Mouse (Mus musculus): ENCODE data around the gene Stbd1.

The Stbd1 gene

DNA sequence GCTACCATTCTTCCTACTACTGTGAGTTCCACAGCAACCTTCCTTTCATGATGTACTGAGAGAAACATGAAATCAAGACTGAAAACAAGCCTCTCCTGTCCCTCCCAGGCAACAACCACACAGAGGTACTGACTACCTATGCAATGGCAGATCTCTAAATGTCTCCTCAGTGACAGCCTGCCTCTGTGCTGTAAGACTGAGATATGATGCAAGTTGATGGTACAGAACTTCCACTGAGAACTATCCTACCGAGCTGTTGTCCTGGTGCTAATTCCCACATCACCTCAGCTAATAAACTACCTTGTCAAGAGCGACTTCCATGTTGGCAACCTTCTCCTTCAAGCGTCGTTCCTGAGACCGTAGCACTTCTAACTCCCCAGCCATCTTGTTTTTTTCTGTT lies 33.0 kb downstream of the Stbd1 start:
- DNase-seq (ENCODE audit: inconsistent age in 2 of 2, low spot score in 1 of 2), result no peak

DNA sequence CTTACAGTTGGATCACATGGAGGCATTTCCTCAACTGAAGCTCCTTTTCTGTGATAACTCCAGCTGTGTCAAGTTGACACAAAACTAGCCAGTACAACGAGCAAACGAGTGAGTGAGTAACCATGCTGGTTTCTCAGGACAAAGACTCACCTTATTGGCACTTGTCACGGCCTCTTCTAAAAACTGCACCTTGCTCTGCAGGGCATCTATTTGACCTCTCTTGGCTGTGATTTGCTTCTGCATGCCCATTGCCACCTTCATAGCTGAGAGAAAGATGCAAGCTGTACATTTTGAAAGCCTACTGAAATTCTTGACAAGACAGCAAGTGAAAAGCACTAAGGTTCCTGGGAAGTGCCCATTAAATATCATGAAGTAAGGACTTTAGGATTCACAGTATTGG lies 38.0 kb downstream of the Stbd1 start:
- no peak for DNase-seq (ENCODE audit: inconsistent age in 2 of 2, low spot score in 1 of 2)

Measured in adrenal gland, adult (tissue).